Mouse (Mus musculus): ENCODE results near the gene Zfp609.

The Zfp609 gene

DNA sequence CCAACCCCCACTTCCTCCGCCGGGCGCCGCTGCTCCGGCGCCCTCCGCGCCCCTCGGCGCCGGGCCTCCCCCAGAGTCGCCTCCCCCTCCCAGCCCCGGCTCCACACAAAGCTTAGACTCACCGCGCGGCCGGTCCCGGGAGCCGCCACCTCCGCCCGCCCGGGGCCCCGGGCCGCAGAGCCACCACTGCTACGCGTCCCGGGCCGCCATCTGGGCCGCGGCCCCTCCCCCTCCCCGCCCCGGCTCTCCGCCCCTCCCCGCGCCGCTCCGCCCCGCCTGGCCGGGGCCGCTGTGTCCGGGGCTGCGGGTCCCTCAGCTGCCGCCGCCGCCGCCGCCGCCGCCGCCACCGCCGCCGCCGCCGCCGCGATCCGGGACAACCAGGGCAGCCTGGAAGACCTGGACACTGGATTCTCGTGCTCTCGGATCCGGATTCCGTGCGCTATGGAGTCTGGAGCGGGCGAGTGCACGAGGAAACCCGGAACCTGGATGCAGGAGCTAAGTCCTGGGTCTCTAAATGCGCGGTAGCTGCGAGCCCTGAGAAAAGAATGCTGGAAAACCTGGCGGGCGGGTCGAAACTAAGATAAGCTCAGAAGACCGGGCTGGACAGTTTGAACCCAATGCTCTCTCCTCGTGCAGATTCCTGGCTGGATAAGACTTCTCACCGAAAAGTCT is at the start of gene Zfp609:
Gene Zfp609, minus strand, starts transcription at position 221 of the 672 bp plus-strand sequence.
- DNase-seq (ENCODE audit: low spot score): peak; percentile 93

DNA sequence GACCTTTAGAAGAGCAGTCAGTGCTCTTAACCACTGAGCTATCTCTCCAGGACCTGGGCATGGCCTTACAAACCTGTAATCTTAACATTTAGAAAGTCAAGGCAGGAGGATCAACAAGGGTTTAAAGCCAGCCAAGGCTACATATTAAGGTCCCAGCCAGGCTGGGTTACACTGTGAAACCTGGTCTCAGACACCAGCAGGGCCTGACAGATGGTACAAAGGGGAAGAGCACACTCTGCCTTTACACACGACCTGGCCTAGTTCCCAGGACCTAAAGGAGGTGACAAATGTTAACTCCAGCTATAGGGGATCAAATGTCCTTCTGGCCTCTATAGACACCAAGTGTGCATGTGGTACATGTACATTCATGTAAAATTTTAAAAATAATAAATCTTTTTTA is 32.3 kb upstream of the Zfp609 start:
- no peak for DNase-seq (ENCODE audit: low spot score)

DNA sequence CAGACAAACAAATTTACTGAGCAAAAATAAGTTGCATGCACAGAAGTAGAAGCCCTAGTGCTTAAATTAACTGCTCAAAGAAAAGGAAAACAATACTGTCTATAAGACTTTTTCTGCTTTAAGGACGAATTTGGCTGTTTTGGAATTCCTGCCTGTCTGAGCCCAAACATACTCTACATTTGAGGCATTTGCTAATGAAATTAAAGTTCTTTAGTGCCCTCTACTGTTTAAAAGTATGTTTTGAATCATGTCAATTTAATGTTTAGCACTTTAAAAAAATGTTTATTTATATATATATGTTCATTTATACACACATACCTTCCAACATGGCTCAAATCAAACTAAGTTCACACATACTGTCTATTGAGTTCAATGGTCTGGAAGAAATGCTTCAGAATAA is 22.8 kb upstream of the Zfp609 start:
- no peak for DNase-seq (ENCODE audit: low spot score)

DNA sequence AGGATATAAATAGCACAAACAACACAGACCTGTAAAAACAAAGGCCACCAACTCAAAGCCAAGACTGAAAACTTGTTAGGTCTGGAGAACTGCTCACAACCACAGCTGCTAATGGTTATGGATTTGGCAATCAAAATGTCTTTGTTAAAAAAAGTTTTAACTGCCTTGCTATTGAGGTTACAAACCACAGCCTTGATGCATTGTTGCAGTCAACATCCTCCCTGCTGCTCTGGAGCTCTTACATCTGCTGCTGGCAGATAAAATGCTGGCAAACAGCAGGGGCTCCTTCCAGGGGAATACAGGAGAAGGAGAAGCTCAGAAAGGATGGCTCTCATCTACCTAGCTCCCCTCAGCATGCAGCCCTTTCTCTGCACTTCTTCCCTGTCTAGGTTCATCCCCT is 20.8 kb upstream of the Zfp609 start:
- no peak for DNase-seq (ENCODE audit: low spot score)

DNA sequence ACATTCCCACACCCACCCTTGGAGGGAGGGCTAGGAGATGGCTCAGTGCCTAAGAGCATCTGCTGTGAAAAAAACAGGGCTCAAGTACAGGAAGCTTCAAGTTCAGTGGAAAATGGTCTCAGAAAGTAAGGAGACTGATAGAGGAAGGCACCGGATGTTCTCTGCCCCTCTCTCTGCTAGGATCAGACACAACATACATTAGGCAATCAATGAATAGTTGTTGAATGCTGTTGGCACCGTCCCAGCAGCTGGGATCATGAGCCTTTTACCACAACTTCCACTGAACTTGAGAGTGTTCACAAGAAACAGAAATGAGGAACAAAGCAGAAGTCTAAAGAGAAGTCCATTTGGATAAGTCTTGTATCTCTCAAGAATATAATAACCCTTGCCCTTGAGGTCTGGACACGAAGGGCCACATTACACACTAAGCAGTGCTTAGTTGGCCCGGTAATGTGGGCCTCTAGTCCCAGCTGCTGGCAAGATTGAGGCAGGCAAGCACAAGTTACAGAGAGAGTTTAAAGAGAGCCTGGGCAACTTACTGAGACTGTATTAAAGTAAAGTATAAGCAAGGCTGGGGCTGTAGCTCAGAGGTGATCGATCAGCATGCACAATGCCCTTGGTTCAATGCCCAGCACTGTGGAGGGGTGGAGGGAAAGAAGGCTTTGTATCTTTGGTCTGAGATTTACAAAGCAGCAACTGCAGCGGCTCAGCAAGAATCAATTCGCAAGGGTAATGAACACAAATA is 17.2 kb upstream of the Zfp609 start:
- peak; percentile 60 for DNase-seq (ENCODE audit: low spot score)

DNA sequence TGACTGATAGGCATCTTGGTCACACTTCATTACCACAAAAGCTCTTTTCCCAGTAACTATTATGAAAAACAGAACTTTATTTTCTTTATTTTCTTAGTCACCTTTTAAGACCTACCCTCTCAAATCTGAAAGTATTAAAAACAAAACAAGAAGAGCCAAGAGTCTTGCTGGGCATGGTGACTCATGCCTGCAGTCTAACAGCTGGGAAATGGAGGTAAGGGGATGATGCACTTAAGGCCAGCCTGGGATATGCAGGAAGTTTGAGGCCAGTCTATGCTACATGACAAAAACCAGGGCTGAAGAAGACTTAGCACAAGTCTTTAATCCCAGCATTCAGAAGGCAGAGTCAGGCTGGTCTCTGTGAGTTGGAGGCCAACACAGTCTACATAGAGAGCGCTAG is 12.5 kb upstream of the Zfp609 start:
- DNase-seq (ENCODE audit: low spot score): no peak

DNA sequence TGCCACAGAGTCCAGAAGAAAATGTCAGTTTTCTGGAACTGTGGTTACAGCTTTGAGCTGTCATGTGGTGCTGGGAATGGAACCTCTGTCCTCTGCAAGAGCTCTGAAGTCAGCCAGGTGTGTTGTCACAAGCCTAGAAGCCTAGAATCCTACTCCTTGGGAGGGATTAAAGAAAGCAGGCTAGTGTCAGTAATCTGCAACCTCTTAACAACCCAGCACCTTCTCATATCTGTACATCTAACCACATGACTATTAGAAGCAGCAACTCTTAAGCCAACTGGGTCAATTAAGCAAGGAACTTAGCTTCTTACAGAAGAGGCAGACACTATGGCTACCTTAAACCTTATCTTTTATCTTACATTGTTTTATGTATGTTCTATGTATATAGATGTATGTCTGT is 9.6 kb upstream of the Zfp609 start:
- DNase-seq (ENCODE audit: low spot score): no peak

DNA sequence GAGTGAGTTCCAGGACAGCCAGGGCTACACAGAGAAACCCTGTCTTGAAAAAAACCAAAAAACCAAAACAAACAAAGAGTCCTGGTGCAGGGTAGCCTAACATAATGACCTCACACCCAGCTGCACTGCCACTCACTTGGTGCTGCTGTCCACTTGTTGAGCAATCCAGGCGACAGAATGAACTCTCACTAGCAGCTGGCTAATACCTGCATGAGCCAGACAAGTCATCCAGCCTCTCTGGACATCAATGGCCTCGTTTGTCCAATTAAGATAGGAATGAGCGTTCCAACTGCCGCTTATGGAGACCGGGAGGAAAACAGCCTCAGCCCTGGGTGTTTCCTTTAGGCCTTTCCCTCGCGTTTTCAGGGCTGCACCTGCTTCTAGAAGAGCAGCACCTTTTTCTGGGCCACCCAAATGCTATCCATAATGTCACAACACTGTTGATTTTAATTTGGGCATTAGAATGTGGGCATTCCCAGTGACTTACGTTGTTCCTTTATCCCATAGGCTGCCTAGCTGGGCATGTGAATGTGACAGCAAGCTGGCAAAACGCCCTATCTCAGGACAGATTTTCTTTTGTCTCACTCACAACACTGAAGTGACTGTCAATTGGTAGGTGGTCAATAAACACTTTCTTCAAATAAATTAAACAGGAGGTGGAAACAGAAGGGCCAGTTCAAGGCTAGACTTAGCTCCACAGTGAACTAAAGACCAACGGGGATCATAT is 7.4 kb upstream of the Zfp609 start:
- peak; percentile 23 for DNase-seq (ENCODE audit: low spot score)

DNA sequence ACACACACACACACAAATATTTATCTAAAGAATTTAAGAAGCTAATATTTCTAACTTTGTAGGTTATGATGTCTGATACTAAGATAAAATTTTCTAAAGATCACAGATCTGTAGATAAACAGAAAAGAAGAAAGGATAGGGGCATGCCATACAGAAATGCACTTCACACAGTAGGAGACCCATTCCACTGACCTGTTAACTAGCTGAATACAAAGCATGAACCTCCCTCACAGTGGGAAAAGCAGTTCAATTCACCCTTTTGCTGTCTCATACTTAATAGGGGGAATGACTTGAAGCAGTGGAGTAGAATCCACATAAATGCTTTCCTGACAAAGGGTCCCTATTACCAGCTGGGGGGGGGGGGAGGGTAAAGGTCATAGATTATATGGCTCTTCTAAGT is 6.3 kb upstream of the Zfp609 start:
- no peak for DNase-seq (ENCODE audit: low spot score)

DNA sequence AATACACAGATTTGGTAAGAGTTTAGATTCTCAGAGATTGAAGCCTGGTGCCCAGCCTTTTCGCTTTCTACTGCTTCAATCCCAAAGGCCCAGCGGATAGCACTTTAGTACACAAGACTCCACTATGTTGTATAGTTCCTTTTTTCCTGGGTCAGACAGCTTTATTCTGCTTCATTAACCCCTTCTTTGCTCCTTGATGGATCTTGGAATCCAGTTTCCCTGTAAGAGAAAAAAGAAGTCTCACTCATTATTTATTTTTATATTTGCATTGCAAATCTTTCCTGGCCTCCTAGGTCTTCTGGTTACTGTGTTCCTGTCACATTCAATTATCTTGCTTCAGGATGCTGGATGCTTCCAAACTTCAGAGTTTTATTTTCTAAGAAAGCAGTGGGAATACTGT is 5.9 kb upstream of the Zfp609 start:
- DNase-seq (ENCODE audit: low spot score): no peak

DNA sequence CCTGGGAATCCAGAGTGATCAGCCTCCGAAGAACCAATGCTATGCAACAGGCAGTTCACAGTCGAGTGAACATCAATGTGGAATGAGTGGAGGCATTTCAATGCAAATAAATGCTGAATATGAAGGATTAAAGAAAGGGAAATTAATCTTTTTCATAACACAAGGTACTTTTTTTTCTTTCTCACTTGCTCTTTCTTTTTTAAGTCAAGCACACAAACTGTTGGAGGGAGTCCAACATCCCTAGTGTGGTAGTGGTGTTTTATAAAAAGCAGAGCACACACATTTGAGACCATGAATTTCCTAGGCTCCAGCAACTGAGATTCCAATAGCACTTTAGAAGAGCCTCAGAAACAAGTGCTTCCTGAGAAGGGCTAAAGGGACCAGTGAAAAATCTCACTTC is 4.7 kb upstream of the Zfp609 start:
- no peak for DNase-seq (ENCODE audit: low spot score)

DNA sequence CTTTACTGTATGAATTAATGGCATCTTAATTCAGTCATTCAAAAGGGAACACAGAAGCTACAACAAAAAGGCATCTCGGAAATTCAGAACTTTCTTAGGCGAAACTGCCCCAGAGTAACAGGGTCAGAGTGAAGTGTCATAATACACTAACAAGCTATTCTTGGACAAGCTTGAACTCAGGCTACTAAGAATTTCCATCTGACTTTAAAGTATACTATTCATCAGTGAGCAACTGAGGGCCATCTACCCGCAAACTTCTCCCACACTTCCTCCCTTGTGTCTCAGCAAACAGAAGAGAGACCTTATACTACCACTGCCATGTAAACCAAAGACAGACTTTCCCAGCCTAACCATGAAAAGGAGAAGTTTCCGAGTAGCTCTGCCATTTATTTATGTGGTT is 3.8 kb upstream of the Zfp609 start:
- DNase-seq (ENCODE audit: low spot score): no peak

DNA sequence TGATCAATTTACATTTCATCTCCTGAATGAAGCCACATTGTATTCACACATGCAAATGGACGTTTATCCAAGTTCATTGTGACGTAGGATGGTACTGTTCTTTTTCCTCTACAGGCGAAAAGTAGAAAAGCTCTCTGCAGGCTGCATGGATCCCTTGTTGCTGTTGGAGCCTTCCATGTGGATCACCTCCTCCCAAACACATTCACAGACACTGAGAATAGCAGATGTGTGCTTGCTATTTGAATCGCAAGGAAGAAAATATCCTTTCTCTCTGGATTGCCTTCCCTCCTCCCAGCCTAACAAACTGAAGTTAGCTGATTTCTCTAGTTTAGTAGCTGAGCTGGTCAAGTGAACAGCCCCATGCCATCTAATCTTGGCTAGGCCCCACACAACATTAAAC is 2.9 kb upstream of the Zfp609 start:
- DNase-seq (ENCODE audit: low spot score): no peak

DNA sequence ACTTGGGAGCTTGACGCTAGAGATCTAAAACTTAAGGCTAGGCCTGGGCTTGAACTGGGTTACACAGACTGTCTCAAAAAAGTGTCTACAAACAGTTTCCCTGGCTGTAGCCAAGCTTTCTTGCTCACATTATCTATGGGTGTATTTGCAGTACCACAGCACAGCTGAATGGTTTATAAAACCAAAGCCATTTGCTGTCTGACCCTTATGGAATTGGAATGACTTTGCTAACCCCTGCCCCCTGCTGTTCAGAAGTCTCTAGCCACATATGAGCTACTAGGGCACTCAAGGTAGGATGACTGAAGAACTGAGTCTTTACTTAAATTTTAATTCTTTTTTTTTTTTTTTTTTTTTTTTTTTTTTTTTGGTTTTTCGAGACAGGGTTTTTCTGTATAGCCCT is 2.0 kb upstream of the Zfp609 start:
- peak; percentile 22 for DNase-seq (ENCODE audit: low spot score)

DNA sequence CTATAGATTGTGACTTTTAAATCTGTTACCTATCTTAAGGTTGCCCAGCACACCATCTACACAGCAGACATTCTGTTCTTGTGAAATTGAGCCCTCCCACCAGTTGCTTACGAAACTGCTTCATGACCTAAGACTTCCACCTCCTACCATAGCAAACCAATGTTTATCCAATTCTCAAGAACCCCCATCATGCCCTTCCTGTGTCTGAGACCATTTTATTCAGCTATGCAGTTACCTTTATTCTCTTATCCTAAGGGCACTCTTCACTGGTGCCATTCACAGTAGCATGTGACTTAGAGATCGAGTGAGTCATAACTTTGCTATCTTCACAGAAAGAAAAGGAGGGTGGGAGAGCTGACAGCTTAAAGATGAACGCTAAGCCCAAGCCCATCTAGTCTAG is 1.1 kb upstream of the Zfp609 start:
- no peak for DNase-seq (ENCODE audit: low spot score)

DNA sequence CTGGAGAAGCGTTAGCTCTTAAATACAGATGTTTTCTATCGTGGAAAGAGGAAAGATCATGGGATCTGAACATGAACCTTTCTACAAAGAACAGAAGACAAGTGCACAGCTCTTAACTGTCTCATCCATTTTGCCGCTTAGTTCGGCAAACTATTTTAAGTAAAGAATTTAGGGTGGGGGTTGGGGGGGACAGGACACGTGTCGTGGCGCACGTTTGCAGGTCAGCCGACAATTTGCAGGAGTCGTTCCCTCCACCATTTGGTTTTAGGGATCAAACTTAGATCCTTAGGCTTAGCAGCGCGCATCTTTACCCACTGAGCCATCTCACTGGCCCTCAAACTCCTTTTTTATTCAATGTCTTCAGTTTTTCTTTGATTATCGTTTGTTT is 646 bp upstream of the Zfp609 start:
- no peak for DNase-seq (ENCODE audit: low spot score)

DNA sequence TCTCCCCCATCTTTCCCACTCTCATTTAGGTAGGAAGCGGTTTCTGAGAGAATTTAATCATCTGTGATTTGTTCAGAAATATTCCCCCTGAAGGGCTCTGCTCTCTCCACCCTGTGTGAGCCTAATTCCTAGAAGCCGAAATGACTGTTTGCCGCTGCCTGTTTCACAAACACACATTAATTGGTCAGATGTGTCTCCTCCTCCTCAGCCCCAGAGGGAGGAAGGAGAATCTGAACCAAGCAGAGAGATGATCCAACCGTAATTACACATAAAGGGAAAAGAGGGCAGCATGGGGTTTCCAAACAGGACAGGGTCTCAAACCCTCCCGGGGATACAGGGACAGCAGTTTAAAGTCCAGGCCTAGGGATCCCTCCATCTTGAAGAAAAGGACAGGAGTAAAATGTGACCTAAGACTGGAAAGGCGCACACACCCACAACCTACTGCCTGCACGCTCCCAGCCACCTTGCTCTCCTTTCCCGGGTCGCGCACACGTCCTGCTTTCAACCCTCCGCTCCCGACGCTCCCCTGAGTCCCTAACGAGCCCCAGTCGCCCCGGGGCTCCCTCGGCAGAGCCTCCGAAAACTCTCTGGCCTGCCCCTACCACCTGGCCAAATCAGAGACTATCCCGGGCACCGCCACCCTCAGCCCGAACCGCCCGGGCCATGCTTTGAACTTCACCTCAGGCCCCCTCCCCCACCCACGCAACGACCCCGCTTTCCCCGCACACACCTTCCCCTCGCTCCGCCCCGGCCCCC is 598 bp downstream of the Zfp609 start:
- peak; percentile 39 for DNase-seq (ENCODE audit: low spot score)

DNA sequence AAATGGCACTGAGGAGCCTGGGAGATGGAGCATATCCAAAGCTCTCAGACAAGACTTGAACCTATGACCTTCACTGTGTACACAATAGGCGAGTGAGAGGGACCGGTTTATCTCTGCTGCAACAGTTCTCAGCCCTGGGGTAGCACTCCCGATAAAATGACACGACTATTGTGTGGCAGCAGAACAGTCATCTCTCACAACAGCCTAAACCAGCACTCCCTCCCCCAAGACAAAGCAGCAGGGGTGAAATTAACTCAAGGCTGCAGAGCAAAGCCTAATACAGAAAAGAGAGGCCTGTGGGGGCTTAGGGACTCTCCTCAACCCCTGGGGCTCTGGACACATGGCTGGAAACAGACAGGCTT is 1.2 kb downstream of the Zfp609 start:
- no peak for DNase-seq (ENCODE audit: low spot score)

DNA sequence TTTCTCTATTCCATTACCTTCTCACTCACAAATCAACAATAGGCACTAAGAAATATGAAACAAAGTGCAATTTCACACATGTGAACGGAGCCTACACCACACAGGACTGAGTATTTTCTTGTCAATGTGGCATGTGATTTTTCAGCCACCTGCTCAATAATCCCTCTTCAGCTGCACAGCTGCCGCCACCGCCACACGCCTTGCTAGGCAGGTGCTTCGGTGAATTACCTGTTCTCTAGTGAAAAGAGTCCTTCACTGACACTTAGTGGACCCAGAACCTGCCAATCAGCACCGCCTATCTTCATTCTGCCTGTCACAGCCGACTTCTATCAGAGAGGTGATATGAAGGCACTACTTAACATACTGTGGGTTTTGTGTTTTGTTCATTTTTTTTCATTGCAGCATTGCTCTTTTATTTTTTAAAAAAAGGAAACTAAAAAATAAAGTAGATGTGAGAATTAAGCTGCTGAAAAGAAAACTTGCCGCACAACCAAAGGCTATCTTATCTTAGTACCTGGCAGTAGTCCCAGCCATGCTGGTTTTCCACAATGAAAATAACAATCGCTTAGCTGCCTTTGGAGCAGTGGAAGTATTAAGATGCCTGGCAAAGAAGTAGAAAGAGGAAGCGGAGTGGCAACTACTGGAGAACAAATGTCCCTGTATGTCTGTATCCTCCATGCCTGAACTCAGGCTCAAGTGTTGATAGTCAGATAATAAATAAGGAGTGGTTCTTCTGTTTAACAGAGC is 3.5 kb downstream of the Zfp609 start:
- DNase-seq (ENCODE audit: low spot score): no peak

DNA sequence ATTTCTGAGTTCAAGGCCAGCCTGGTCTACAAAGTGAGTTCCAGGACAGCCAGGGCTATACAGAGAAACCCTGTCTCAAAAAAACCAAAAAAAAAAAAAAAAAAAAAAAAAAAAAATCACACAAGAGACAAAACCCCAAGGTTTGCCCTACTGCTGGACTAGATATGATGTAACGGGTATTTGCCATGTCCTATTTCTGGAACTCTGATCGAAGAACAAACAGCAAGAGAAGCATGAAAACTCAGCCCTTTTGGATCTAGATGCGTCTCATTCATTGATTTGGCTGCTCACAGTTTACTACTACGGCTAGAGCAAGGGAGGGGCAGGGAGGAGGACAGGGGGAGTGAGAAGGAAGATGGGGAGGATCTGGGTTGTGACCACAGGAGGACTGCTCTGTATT is 5.4 kb downstream of the Zfp609 start:
- DNase-seq (ENCODE audit: low spot score): no peak

DNA sequence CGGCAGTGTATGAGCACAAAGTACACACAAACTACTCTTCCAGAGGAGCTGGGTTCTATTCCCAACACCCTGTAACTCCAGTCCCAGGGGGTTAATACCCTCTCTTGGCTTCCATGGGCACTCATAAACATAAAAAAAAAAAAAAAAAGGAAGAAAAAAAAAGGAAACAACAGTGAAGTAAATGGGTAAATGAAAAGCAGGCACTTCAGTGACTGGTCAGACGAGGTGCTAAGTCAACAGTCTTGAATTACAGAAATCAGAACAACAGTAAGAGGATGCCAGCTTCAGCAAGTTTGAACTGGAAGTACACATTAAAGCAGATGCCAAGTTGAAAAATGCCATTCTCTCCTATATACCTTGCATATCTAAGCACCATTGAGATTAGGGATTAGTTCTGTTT is 7.1 kb downstream of the Zfp609 start:
- no peak for DNase-seq (ENCODE audit: low spot score)

DNA sequence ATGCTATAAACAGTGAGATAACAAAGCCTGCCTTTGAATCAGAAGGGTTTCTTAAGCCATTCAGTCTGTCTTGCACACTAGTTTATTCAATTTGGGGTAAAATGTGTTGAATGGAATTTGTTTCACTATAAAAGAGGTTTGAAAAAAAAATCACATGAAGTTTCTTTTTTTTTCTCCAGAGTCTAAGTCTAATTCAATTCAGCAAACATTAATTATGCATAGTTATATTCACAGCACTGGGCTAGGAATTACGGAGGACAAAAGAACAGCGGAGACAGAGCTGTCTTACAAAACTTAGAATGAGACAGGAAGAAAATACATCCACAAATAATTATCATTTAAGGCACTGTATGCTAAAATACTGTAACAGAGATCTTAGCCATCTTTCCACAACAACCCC is 9.0 kb downstream of the Zfp609 start:
- DNase-seq (ENCODE audit: low spot score): no peak

Measured in layer of hippocampus, adult 11-12 months (tissue).